Mouse (Mus musculus): ENCODE results near the gene Fam71e2.
A peak's percentile ranks its signal among the peaks of the same experiment; 100 is the strongest.

Fam71e2 gene

GRCm38 (mm10) chr7:4777851-4778637, 6.9 kb upstream of the Fam71e2 start:
- DNase-seq (ENCODE audit: low read depth, low spot score), result no peak

- peak; percentile 69 for DNase-seq (ENCODE audit: low read depth, low spot score)
These were observed 6.0 kb upstream of the Fam71e2 start for GRCm38 (mm10) chr7:4776861-4777830.

- no peak for DNase-seq (ENCODE audit: low read depth, low spot score)
These were observed 5.0 kb upstream of the Fam71e2 start for GRCm38 (mm10) chr7:4776131-4776530.

GRCm38 (mm10) chr7:4764946-4765710, 6.0 kb downstream of the Fam71e2 start:
- DNase-seq (ENCODE audit: low read depth, low spot score), result no peak

GRCm38 (mm10) chr7:4759670-4760069, 11.4 kb downstream of the Fam71e2 start:
- DNase-seq (ENCODE audit: low read depth, low spot score), result no peak

- DNase-seq (ENCODE audit: low read depth, low spot score), result peak; percentile 79
These were observed 18.1 kb downstream of the Fam71e2 start, which contains the start of gene Cox6b2 for GRCm38 (mm10) chr7:4752821-4753570. TSS of gene Cox6b2 (minus strand) at chr7:4753094.

GRCm38 (mm10) chr7:4751971-4752820, 18.9 kb downstream of the Fam71e2 start:
- DNase-seq (ENCODE audit: low read depth, low spot score), result peak; percentile 44

- no peak for DNase-seq (ENCODE audit: low read depth, low spot score)
These were observed 21.9 kb downstream of the Fam71e2 start for GRCm38 (mm10) chr7:4749169-4749568.

- no peak for DNase-seq (ENCODE audit: low read depth, low spot score)
These were observed 22.8 kb downstream of the Fam71e2 start for GRCm38 (mm10) chr7:4748321-4748720.

- no peak for DNase-seq (ENCODE audit: low read depth, low spot score)
These were observed 23.8 kb downstream of the Fam71e2 start for GRCm38 (mm10) chr7:4747156-4747899.

- no peak for DNase-seq (ENCODE audit: low read depth, low spot score)
These were observed 24.6 kb downstream of the Fam71e2 start for GRCm38 (mm10) chr7:4746326-4746980.

- DNase-seq (ENCODE audit: low read depth, low spot score), result no peak
These were observed 26.2 kb downstream of the Fam71e2 start for GRCm38 (mm10) chr7:4744886-4745285.

GRCm38 (mm10) chr7:4743354-4743753, 27.7 kb downstream of the Fam71e2 start:
- DNase-seq (ENCODE audit: low read depth, low spot score), result no peak

- DNase-seq (ENCODE audit: low read depth, low spot score), result no peak
These were observed 28.7 kb downstream of the Fam71e2 start for GRCm38 (mm10) chr7:4742482-4742819.

- DNase-seq (ENCODE audit: low read depth, low spot score), result no peak
These were observed 29.2 kb downstream of the Fam71e2 start for GRCm38 (mm10) chr7:4741672-4742481.

GRCm38 (mm10) chr7:4741151-4741550, 30.0 kb downstream of the Fam71e2 start:
- DNase-seq (ENCODE audit: low read depth, low spot score), result peak; percentile 23

GRCm38 (mm10) chr7:4740309-4740727, 30.8 kb downstream of the Fam71e2 start:
- no peak for DNase-seq (ENCODE audit: low read depth, low spot score)

Measured in CD4-positive, CD25-positive, alpha-beta regulatory T cell, adult 2 months (primary cell).